Mouse (Mus musculus): Measurements from ENCODE around the gene Fgf14.

- TF ChIP-seq EP300 (IDR thresholded peaks at IDR 0.05; ENCODE audit: low read depth) (no peak), CTCF (IDR thresholded peaks at IDR 0.05; ENCODE audit: low read depth) (no peak)
Measured at GRCm38 (mm10) chr14:124163618-124164185, 513.2 kb downstream of the Fgf14 start.
